Mouse (Mus musculus) liver, postnatal 0 days (tissue): ENCODE measurements at regions not wholly inside any gene's neighbourhood (a gene's known extent, or its start where the extent isn't known, plus 50 kb on each side); places are given as distances from the start of the nearest gene placed in this dataset.

Source experiments
- ATAC-seq: fragments of 200-750 bp; cut with Nextera tagmentation; 2 replicates; pipeline ENCODE4 v1.8.0; 2017; ENCODE audit warnings: mild to moderate bottlenecking, moderate library complexity
- DNase-seq: peaks from one replicate; pipeline ENCODE4 v3.0.0-alpha.2; 2016
- H3K27ac ChIP-seq: fragments of 300-500 bp; sonication (generic); 2 replicates; pipeline ENCODE4 v1.5.1; 2014; ENCODE audit warnings: antibody characterized with exemption, moderate library complexity, mild to moderate bottlenecking, low read depth
- H3K27me3 ChIP-seq: fragments of 300-500 bp; sonication (generic); 2 replicates; pipeline ENCODE4 v1.6.1; 2014; ENCODE audit warnings: low read length, control low read depth, mixed read lengths; ENCODE audit not compliant: insufficient read depth
- H3K36me3 ChIP-seq: fragments of 300-500 bp; sonication (generic); replicated peaks from 2 replicates; pipeline ENCODE4 v1.6.1; 2014; ENCODE audit warnings: mild to moderate bottlenecking, control low read depth, low read length, moderate library complexity, mixed read lengths; ENCODE audit not compliant: insufficient read depth
- H3K4me1 ChIP-seq: fragments of 300-500 bp; sonication (generic); 2 replicates; pipeline ENCODE4 v1.6.1; 2014; ENCODE audit warnings: antibody characterized with exemption, mild to moderate bottlenecking, control low read depth; ENCODE audit not compliant: insufficient read depth
- H3K4me2 ChIP-seq: fragments of 300-500 bp; sonication (generic); 2 replicates; pipeline ENCODE4 v1.6.1; 2014; ENCODE audit warnings: low read depth, mild to moderate bottlenecking, low read length, moderate library complexity, mixed read lengths
- H3K4me3 ChIP-seq: fragments of 300-500 bp; sonication (generic); 2 replicates; pipeline ENCODE4 v1.5.1; 2014; ENCODE audit warnings: low read depth, low read length
- H3K9ac ChIP-seq: fragments of 300-500 bp; sonication (generic); replicated peaks from 2 replicates; pipeline ENCODE4 v1.6.1; 2014; ENCODE audit warnings: mild to moderate bottlenecking, moderate library complexity
- H3K9me3 ChIP-seq: fragments of 300-500 bp; sonication (generic); 2 replicates; pipeline ENCODE4 v1.6.1; 2016; ENCODE audit warnings: mild to moderate bottlenecking, control low read depth, low read length, mixed read lengths
- CTCF ChIP-seq: sonication (generic); IDR thresholded peaks from 2 replicates; pipeline ENCODE4 v1.5.1; 2016; ENCODE audit warnings: antibody characterized with exemption, low read depth
- EP300 ChIP-seq: IDR thresholded peaks from 2 replicates; pipeline ENCODE4 v1.6.1; 2016; ENCODE audit warnings: antibody characterized with exemption, low read depth, mild to moderate bottlenecking
- WGBS: fragments of 180-500 bp; shearing (Covaris S2); extraction: QIAGEN DNeasy Blood & Tissue Kit; methylation state at CpG from one replicate; pipeline ENCODE4 v1.1.7; 2014; ENCODE audit not compliant: insufficient replicate concordance; 5-methylcytosine and 5-hydroxymethylcytosine counted together

DNA sequence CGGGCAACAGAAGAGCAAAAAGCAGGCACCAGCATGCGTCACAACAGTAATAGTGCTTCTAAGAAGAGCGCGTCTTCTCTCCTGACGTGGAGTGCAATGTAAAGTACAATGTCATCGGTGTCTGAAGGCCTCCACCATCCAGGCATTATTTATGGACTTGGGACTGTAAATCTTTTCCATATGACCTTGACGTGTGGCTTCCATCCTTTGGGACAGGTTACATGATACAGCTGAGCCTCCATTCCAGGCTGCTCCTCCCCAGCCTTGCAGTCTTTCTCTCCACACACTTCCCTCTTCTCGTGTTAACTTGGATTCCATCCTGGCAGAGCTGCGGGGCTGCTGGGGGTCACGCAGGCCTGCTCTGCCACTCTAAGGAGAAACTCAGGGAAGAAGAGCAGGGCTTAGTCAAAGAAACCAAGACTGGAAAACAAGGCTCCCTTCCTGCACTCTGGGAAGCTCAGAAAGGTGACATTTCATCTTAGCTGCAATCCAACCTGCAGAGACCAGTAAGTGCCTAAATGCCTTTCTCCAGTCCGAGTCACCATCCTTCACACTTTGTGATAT lies 150.0 kb downstream of the Gm12728 start:
- no peaks in the 10 kb centered on the region for H3K27me3 ChIP-seq
- TF ChIP-seq EP300 (no peak), CTCF (no peak)
- no peak overlapping the region for H3K27ac ChIP-seq
- no peak overlapping the region for H3K4me2 ChIP-seq
- ATAC-seq = no peak
- H3K4me3 ChIP-seq = no peak overlapping the region
- DNase-seq = no peak
- H3K36me3 ChIP-seq = no peaks in the 10 kb centered on the region
- H3K9me3 ChIP-seq = no peaks in the 10 kb centered on the region
- H3K9ac ChIP-seq = no peak overlapping the region
- 0 out of 2 replicates have a peak, but pooled peaks cover 3% of the 10 kb centered on the region for H3K4me1 ChIP-seq
- 71% methylated on average over 11 of the region's 11 CpGs for WGBS

DNA sequence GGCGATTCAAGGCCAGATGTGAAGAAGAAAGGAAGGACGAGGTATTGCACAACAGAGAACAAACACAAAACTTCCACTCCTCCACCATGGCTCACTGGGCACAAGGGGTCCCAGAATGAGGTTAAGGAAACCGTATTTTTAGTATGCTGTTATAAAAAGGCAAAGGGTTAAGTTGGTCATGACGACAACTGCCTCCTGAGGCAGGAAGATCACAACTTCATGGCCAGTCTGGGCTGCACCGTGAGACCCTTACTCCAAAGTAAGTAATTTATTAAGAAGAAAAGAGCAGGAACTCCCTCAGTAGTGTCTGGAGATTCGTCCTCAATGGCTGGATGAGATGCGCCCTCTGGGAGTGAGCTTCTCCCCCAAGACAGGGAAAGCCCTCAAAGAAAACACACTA lies 151.2 kb downstream of the Gm12728 start:
- no peak for DNase-seq
- H3K4me3 ChIP-seq = no peak overlapping the region
- H3K9ac ChIP-seq = no peak overlapping the region
- 61% methylated on average over 7 of the region's 7 CpGs for WGBS
- H3K4me2 ChIP-seq = no peak overlapping the region
- H3K27me3 ChIP-seq = no peaks in the 10 kb centered on the region
- H3K27ac ChIP-seq = no peak overlapping the region
- 0 out of 2 replicates have a peak, but pooled peaks cover 3% of the 10 kb centered on the region for H3K4me1 ChIP-seq
- no peaks in the 10 kb centered on the region for H3K9me3 ChIP-seq
- H3K36me3 ChIP-seq = no peaks in the 10 kb centered on the region
- TF ChIP-seq EP300 (no peak), CTCF (no peak)
- no peak for ATAC-seq

DNA sequence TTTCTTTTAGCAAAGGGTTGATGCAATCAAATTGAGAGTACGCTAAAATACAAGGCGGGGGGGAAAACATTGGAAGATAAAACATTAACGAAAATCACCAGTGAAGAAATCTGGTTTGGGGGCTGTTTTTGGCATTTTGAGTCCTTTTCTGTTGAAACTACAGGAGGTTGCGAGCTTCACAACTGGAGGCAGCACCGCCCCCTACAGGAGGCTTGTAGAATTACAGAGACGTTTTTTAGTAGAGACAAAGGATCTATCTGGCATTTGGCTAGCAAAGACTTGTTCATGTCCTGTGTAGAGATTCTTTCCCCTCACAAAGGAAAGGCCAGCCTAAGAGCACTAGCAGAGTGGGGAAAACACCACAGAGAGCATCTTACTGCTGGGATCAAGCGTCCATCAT lies 152.1 kb downstream of the Gm12728 start:
- peak; percentile 72 for DNase-seq
- Histone ChIP-seq H3K27ac (no peak overlapping the region), H3K4me1 (0 out of 2 replicates have a peak, but pooled peaks cover 3% of the 10 kb centered on the region), H3K36me3 (no peaks in the 10 kb centered on the region), H3K9me3 (no peaks in the 10 kb centered on the region), H3K27me3 (no peaks in the 10 kb centered on the region), H3K4me3 (no peak overlapping the region), H3K4me2 (no peak overlapping the region), H3K9ac (no peak overlapping the region)
- WGBS = 33% methylated on average over 7 of the region's 7 CpGs
- TF ChIP-seq EP300 (no peak), CTCF (peak; percentile 78)
- ATAC-seq = no peak

DNA sequence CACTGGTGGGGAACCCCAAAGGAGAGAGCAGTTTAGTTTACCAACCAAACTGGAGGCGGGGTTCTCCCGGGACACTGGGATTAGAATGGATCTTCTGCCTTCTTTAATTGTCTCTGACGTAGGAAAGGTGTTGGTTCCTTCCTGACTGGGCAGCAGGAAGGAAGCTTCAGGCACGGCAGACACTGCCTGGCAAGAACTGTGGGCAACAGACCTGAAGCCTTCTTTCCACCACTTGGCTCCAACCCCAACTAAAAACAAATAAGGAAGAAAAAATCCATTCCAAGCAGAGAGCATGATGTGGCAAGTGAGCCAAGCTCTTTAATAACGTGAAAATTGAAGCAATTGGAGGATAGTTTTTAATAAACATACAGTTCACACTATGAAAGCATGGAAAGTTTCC lies 155.3 kb downstream of the Gm12728 start:
- DNase-seq (no peak), ATAC-seq (no peak)
- 0 out of 2 replicates have a peak, but pooled peaks cover 3% of the 10 kb centered on the region for H3K4me1 ChIP-seq
- no peak overlapping the region for H3K27ac ChIP-seq
- 47% methylated on average over 5 of the region's 5 CpGs for WGBS
- TF ChIP-seq CTCF = no peak
- no peak for TF ChIP-seq EP300
- H3K4me3 ChIP-seq = no peak overlapping the region
- no peaks in the 10 kb centered on the region for H3K27me3 ChIP-seq
- H3K9ac ChIP-seq = no peak overlapping the region
- no peaks in the 10 kb centered on the region for H3K36me3 ChIP-seq
- H3K9me3 ChIP-seq = no peaks in the 10 kb centered on the region
- no peak overlapping the region for H3K4me2 ChIP-seq

DNA sequence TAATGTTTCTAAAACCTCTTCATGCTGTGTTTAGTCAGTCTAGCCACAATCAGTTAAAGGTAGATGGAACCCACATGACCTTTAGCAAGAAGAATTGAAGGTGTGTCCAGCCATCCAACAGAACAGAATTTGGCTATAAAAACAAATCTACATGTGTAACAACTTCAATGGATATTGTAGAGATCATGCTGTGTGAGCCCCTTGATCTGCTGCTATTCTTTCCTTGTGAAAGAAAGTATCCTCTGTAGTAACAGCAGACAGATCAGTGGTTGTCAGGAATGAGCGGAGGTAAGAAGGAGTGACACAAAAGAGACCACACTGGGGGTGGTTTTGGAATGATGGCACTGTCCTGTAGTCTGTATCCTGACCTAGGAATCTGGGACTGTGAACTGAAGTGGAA lies 156.3 kb downstream of the Gm12728 start:
- DNase-seq (no peak), ATAC-seq (no peak)
- Histone ChIP-seq H3K27me3 (no peaks in the 10 kb centered on the region), H3K27ac (no peak overlapping the region), H3K4me2 (no peak overlapping the region), H3K36me3 (no peaks in the 10 kb centered on the region), H3K9me3 (no peaks in the 10 kb centered on the region), H3K9ac (no peak overlapping the region), H3K4me3 (no peak overlapping the region), H3K4me1 (0 out of 2 replicates have a peak, but pooled peaks cover 3% of the 10 kb centered on the region)
- 87% methylated on average over 1 of the region's 1 CpGs for WGBS
- no peak for TF ChIP-seq CTCF
- TF ChIP-seq EP300 = no peak

DNA sequence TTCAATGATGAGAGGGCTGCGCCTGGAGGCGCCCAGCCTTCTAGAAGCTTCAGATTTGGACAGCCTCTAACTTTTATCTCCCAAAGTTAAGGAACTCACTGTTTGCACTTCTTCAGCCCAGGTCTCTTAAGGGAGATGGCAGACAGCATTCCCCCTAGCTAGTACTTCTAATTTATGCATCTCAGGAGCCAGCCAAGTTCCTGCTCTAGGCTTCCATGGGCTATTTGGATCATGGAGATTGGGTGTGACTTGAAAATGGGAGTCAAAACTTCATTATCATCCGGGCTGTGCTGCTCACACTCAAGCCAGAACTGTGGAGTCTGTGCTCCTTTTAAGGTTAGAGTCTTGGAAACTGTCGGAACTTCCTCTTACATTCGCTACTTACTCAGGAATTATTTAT lies 158.7 kb downstream of the Gm12728 start:
- H3K36me3 ChIP-seq = no peaks in the 10 kb centered on the region
- no peaks in the 10 kb centered on the region for H3K27me3 ChIP-seq
- H3K4me1 ChIP-seq = 0 out of 2 replicates have a peak, but pooled peaks cover 3% of the 10 kb centered on the region
- H3K4me3 ChIP-seq = no peak overlapping the region
- H3K9ac ChIP-seq = no peak overlapping the region
- 75% methylated on average over 5 of the region's 5 CpGs for WGBS
- no peaks in the 10 kb centered on the region for H3K9me3 ChIP-seq
- DNase-seq = no peak
- ATAC-seq = no peak
- no peak overlapping the region for H3K27ac ChIP-seq
- TF ChIP-seq CTCF (no peak), EP300 (no peak)
- no peak overlapping the region for H3K4me2 ChIP-seq
